Mouse (Mus musculus): ENCODE results near the gene Stub1. TPM values are rescaled to one million over a fixed set of nuclear protein-coding genes. Genes with fewer than 3 reads are reported as not detected.
"Not testable (repeated sequence)": the region's sequence is repeated elsewhere in the genome, so short reads cannot be mapped to it uniquely, and the experiment has no call there.

The Stub1 gene
- polyA plus RNA-seq, 1 experiment from 2014 or later: 334 TPM

- 88% methylated on average over 3 of the region's 3 CpGs for WGBS
- Histone ChIP-seq H3K9me3 (ENCODE audit: control insufficient read depth, low read length) (no peaks in the 10 kb centered on the region), H3K36me3 (ENCODE audit: control insufficient read depth, insufficient read depth, low read length) (no peaks in the 10 kb centered on the region), H3K9ac (ENCODE audit: low read length) (no peak overlapping the region), H3K27me3 (ENCODE audit: control insufficient read depth, insufficient read depth, low read length) (no peaks in the 10 kb centered on the region), H3K27ac (ENCODE audit: low read depth, low read length) (no peak overlapping the region), H3K4me3 (ENCODE audit: low read depth, low read length) (no peak overlapping the region), H3K4me1 (ENCODE audit: control insufficient read depth, insufficient read depth, low read length) (peaks cover 20% of the 10 kb centered on the region), H3K4me2 (ENCODE audit: low read depth) (no peak overlapping the region)
- ATAC-seq (ENCODE audit: insufficient read depth, low FRiP score, low TSS enrichment) (no peak), DNase-seq (ENCODE audit: low spot score) (no peak)
These were observed 39.5 kb upstream of the Stub1 start for GRCm38 (mm10) chr17:25872676-25873075.

- not testable (repeated sequence) for H3K27me3 ChIP-seq (ENCODE audit: control insufficient read depth, insufficient read depth, low read length); H3K36me3 ChIP-seq (ENCODE audit: control insufficient read depth, insufficient read depth, low read length); DNase-seq (ENCODE audit: low spot score); H3K4me2 ChIP-seq (ENCODE audit: low read depth); H3K9ac ChIP-seq (ENCODE audit: low read length); ATAC-seq (ENCODE audit: insufficient read depth, low FRiP score, low TSS enrichment); H3K27ac ChIP-seq (ENCODE audit: low read depth, low read length); H3K9me3 ChIP-seq (ENCODE audit: control insufficient read depth, low read length); H3K4me3 ChIP-seq (ENCODE audit: low read depth, low read length)
- peaks cover 22% of the 10 kb centered on the region for H3K4me1 ChIP-seq (ENCODE audit: control insufficient read depth, insufficient read depth, low read length)
These were observed 38.4 kb upstream of the Stub1 start for GRCm38 (mm10) chr17:25871566-25871965.

GRCm38 (mm10) chr17:25869954-25870353 is 36.8 kb upstream of the Stub1 start:
- DNase-seq (ENCODE audit: low spot score) (no peak), ATAC-seq (ENCODE audit: insufficient read depth, low FRiP score, low TSS enrichment) (no peak)
- Histone ChIP-seq H3K27ac (ENCODE audit: low read depth, low read length) (no peak overlapping the region), H3K4me3 (ENCODE audit: low read depth, low read length) (no peak overlapping the region), H3K9ac (ENCODE audit: low read length) (no peak overlapping the region), H3K27me3 (ENCODE audit: control insufficient read depth, insufficient read depth, low read length) (no peaks in the 10 kb centered on the region), H3K36me3 (ENCODE audit: control insufficient read depth, insufficient read depth, low read length) (no peaks in the 10 kb centered on the region), H3K4me1 (ENCODE audit: control insufficient read depth, insufficient read depth, low read length) (peaks cover 13% of the 10 kb centered on the region), H3K9me3 (ENCODE audit: control insufficient read depth, low read length) (no peaks in the 10 kb centered on the region), H3K4me2 (ENCODE audit: low read depth) (no peak overlapping the region)
- WGBS: 83% methylated on average over 2 of the region's 2 CpGs

GRCm38 (mm10) chr17:25869498-25869897 is 36.3 kb upstream of the Stub1 start:
- ATAC-seq (ENCODE audit: insufficient read depth, low FRiP score, low TSS enrichment) (no peak), DNase-seq (ENCODE audit: low spot score) (no peak)
- WGBS: 92% methylated on average over 8 of the region's 8 CpGs
- H3K9ac ChIP-seq (ENCODE audit: low read length): no peak overlapping the region
- H3K27ac ChIP-seq (ENCODE audit: low read depth, low read length): no peak overlapping the region
- H3K27me3 ChIP-seq (ENCODE audit: control insufficient read depth, insufficient read depth, low read length): no peaks in the 10 kb centered on the region
- no peak overlapping the region for H3K4me2 ChIP-seq (ENCODE audit: low read depth)
- peaks cover 13% of the 10 kb centered on the region for H3K4me1 ChIP-seq (ENCODE audit: control insufficient read depth, insufficient read depth, low read length)
- no peaks in the 10 kb centered on the region for H3K36me3 ChIP-seq (ENCODE audit: control insufficient read depth, insufficient read depth, low read length)
- H3K4me3 ChIP-seq (ENCODE audit: low read depth, low read length): no peak overlapping the region
- no peaks in the 10 kb centered on the region for H3K9me3 ChIP-seq (ENCODE audit: control insufficient read depth, low read length)

- ATAC-seq (ENCODE audit: insufficient read depth, low FRiP score, low TSS enrichment): peak; percentile 84; the same call in 1 of the 2 replicates
- peak within 1 kb of the TSS; percentile 96 for H3K4me2 ChIP-seq (ENCODE audit: low read depth)
These were observed 35.5 kb upstream of the Stub1 start, which contains the start of gene Mcrip2 for GRCm38 (mm10) chr17:25868601-25869191. Gene Mcrip2 (minus strand): TSS chr17:25868764.

GRCm38 (mm10) chr17:25867836-25868600 is 34.8 kb upstream of the Stub1 start:
- 1% methylated on average over 42 of the region's 42 CpGs for WGBS
- Histone ChIP-seq H3K27ac (ENCODE audit: low read depth, low read length) (no peak overlapping the region), H3K4me3 (ENCODE audit: low read depth, low read length) (peak overlapping the region; percentile 85), H3K9ac (ENCODE audit: low read length) (peak overlapping the region; percentile 66), H3K27me3 (ENCODE audit: control insufficient read depth, insufficient read depth, low read length) (no peaks in the 10 kb centered on the region), H3K36me3 (ENCODE audit: control insufficient read depth, insufficient read depth, low read length) (no peaks in the 10 kb centered on the region), H3K4me1 (ENCODE audit: control insufficient read depth, insufficient read depth, low read length) (peaks cover 9% of the 10 kb centered on the region), H3K9me3 (ENCODE audit: control insufficient read depth, low read length) (no peaks in the 10 kb centered on the region), H3K4me2 (ENCODE audit: low read depth) (peak overlapping the region; percentile 96)
- ATAC-seq (ENCODE audit: insufficient read depth, low FRiP score, low TSS enrichment): peak; percentile 61; the same call in 1 of the 2 replicates
- peak; percentile 49 for DNase-seq (ENCODE audit: low spot score)

More at GRCm38 (mm10) chr17:25868601-25869191, 35.5 kb upstream of the Stub1 start, which contains the start of gene Mcrip2:
- 0 out of 2 replicates have a peak within 1 kb of the TSS, but pooled peaks have one; percentile 27 for H3K27ac ChIP-seq (ENCODE audit: low read depth, low read length)
- H3K9me3 ChIP-seq (ENCODE audit: control insufficient read depth, low read length): no peaks in the 10 kb centered on the region
- peak within 1 kb of the TSS; percentile 66 for H3K9ac ChIP-seq (ENCODE audit: low read length)
- H3K4me3 ChIP-seq (ENCODE audit: low read depth, low read length): peak within 1 kb of the TSS; percentile 85
- H3K4me1 ChIP-seq (ENCODE audit: control insufficient read depth, insufficient read depth, low read length): peaks cover 9% of the 10 kb centered on the region
- 0% methylated on average over 24 of the region's 24 CpGs for WGBS
- H3K36me3 ChIP-seq (ENCODE audit: control insufficient read depth, insufficient read depth, low read length): no peaks in the 10 kb centered on the region
- H3K27me3 ChIP-seq (ENCODE audit: control insufficient read depth, insufficient read depth, low read length): no peaks in the 10 kb centered on the region
- DNase-seq (ENCODE audit: low spot score): peak; percentile 84

- DNase-seq (ENCODE audit: low spot score): no peak
- Histone ChIP-seq H3K4me3 (ENCODE audit: low read depth, low read length) (peak overlapping the region; percentile 85; the same call in 1 of the 2 replicates), H3K27me3 (ENCODE audit: control insufficient read depth, insufficient read depth, low read length) (no peaks in the 10 kb centered on the region), H3K27ac (ENCODE audit: low read depth, low read length) (no peak overlapping the region), H3K4me1 (ENCODE audit: control insufficient read depth, insufficient read depth, low read length) (peaks cover 9% of the 10 kb centered on the region), H3K4me2 (ENCODE audit: low read depth) (peak overlapping the region; percentile 96), H3K36me3 (ENCODE audit: control insufficient read depth, insufficient read depth, low read length) (no peaks in the 10 kb centered on the region), H3K9me3 (ENCODE audit: control insufficient read depth, low read length) (no peaks in the 10 kb centered on the region), H3K9ac (ENCODE audit: low read length) (peak overlapping the region; percentile 66; the same call in 1 of the 2 replicates)
- WGBS: 16% methylated on average over 7 of the region's 7 CpGs
- no peak for ATAC-seq (ENCODE audit: insufficient read depth, low FRiP score, low TSS enrichment)
These were observed 34.3 kb upstream of the Stub1 start for GRCm38 (mm10) chr17:25867509-25867835.

GRCm38 (mm10) chr17:25866172-25866571 is 33.0 kb upstream of the Stub1 start:
- no peak overlapping the region for H3K27ac ChIP-seq (ENCODE audit: low read depth, low read length)
- H3K4me2 ChIP-seq (ENCODE audit: low read depth): no peak overlapping the region
- no peaks in the 10 kb centered on the region for H3K27me3 ChIP-seq (ENCODE audit: control insufficient read depth, insufficient read depth, low read length)
- ATAC-seq (ENCODE audit: insufficient read depth, low FRiP score, low TSS enrichment) (no peak), DNase-seq (ENCODE audit: low spot score) (no peak)
- no peak overlapping the region for H3K4me3 ChIP-seq (ENCODE audit: low read depth, low read length)
- H3K36me3 ChIP-seq (ENCODE audit: control insufficient read depth, insufficient read depth, low read length): no peaks in the 10 kb centered on the region
- WGBS: 93% methylated on average over 3 of the region's 3 CpGs
- H3K9ac ChIP-seq (ENCODE audit: low read length): no peak overlapping the region
- H3K9me3 ChIP-seq (ENCODE audit: control insufficient read depth, low read length): no peaks in the 10 kb centered on the region
- H3K4me1 ChIP-seq (ENCODE audit: control insufficient read depth, insufficient read depth, low read length): peaks cover 13% of the 10 kb centered on the region

- no peak for ATAC-seq (ENCODE audit: insufficient read depth, low FRiP score, low TSS enrichment)
- Histone ChIP-seq H3K4me3 (ENCODE audit: low read depth, low read length) (no peak overlapping the region), H3K4me1 (ENCODE audit: control insufficient read depth, insufficient read depth, low read length) (peaks cover 20% of the 10 kb centered on the region), H3K27me3 (ENCODE audit: control insufficient read depth, insufficient read depth, low read length) (no peaks in the 10 kb centered on the region), H3K4me2 (ENCODE audit: low read depth) (no peak overlapping the region), H3K36me3 (ENCODE audit: control insufficient read depth, insufficient read depth, low read length) (no peaks in the 10 kb centered on the region), H3K9ac (ENCODE audit: low read length) (no peak overlapping the region), H3K27ac (ENCODE audit: low read depth, low read length) (no peak overlapping the region), H3K9me3 (ENCODE audit: control insufficient read depth, low read length) (no peaks in the 10 kb centered on the region)
- no peak for DNase-seq (ENCODE audit: low spot score)
- 92% methylated on average over 11 of the region's 11 CpGs for WGBS
These were observed 32.1 kb upstream of the Stub1 start for GRCm38 (mm10) chr17:25865288-25865687.

All from neural tube, embryonic 11.5 days (tissue).